Mouse (Mus musculus): ENCODE results near the gene Setmar. TPM values are rescaled to one million over a fixed set of nuclear protein-coding genes. Genes with fewer than 3 reads are reported as not detected.
"Not testable (repeated sequence)": the region's sequence is repeated elsewhere in the genome, so short reads cannot be mapped to it uniquely, and the experiment has no call there.

The Setmar gene
- 8.1 and 8.4 TPM in 2 replicates for polyA plus RNA-seq (2016; fragmentation: Nextera tagmentation; extraction: Ambion mirVana)

GRCm38 (mm10) chr6:108064918-108065526 is at the start of gene Setmar:
Gene Setmar, plus strand, starts transcription at chr6:108065045.
- H3K4me1 ChIP-seq = no peaks in the 10 kb centered on the region
- H3K9ac ChIP-seq = peak within 1 kb of the TSS; percentile 48; the same call in 1 of the 2 replicates
- H3K27ac ChIP-seq = peak within 1 kb of the TSS; percentile 90
- H3K4me2 ChIP-seq (replicated peaks) = peak within 1 kb of the TSS; percentile 57
- WGBS = under 1% methylated on average over 24 of the region's 24 CpGs
- peak; percentile 99 for ATAC-seq (ENCODE audit: insufficient number of reproducible peaks, insufficient read depth, low FRiP score, low TSS enrichment)
- no peaks in the 10 kb centered on the region for H3K9me3 ChIP-seq
- H3K4me3 ChIP-seq = peak within 1 kb of the TSS; percentile 62
- H3K36me3 ChIP-seq = no peaks in the 10 kb centered on the region
- H3K27me3 ChIP-seq = no peaks in the 10 kb centered on the region

GRCm38 (mm10) chr6:108021646-108022045 is 43.2 kb upstream of the Setmar start:
- Histone ChIP-seq H3K9ac (no peak overlapping the region), H3K36me3 (no peaks in the 10 kb centered on the region), H3K4me3 (no peak overlapping the region), H3K4me2 (replicated peaks) (no peak overlapping the region), H3K4me1 (no peaks in the 10 kb centered on the region), H3K27ac (no peak overlapping the region), H3K9me3 (no peaks in the 10 kb centered on the region), H3K27me3 (no peaks in the 10 kb centered on the region)
- 92% methylated on average over 5 of the region's 5 CpGs for WGBS
- no peak for ATAC-seq (ENCODE audit: insufficient number of reproducible peaks, insufficient read depth, low FRiP score, low TSS enrichment)

- not testable (repeated sequence) for ATAC-seq (ENCODE audit: insufficient number of reproducible peaks, insufficient read depth, low FRiP score, low TSS enrichment); H3K4me2 ChIP-seq (replicated peaks); H3K9me3 ChIP-seq; H3K4me1 ChIP-seq; H3K27me3 ChIP-seq; H3K9ac ChIP-seq; H3K27ac ChIP-seq; H3K4me3 ChIP-seq; H3K36me3 ChIP-seq
- 4% methylated on average over 2 of the region's 2 CpGs for WGBS
Observed at GRCm38 (mm10) chr6:108055041-108055440, 9.8 kb upstream of the Setmar start.

- no peak overlapping the region for H3K9ac ChIP-seq
- no peak overlapping the region for H3K4me2 ChIP-seq (replicated peaks)
- 74% methylated on average over 3 of the region's 3 CpGs for WGBS
- no peaks in the 10 kb centered on the region for H3K27me3 ChIP-seq
- no peak for ATAC-seq (ENCODE audit: insufficient number of reproducible peaks, insufficient read depth, low FRiP score, low TSS enrichment)
- H3K9me3 ChIP-seq = no peaks in the 10 kb centered on the region
- H3K27ac ChIP-seq = no peak overlapping the region
- H3K4me1 ChIP-seq = no peaks in the 10 kb centered on the region
- H3K36me3 ChIP-seq = no peaks in the 10 kb centered on the region
- H3K4me3 ChIP-seq = no peak overlapping the region
Observed at GRCm38 (mm10) chr6:108055946-108056345, 8.9 kb upstream of the Setmar start.

- H3K4me2 ChIP-seq (replicated peaks) = no peak overlapping the region
- 65% methylated on average over 4 of the region's 4 CpGs for WGBS
- no peak overlapping the region for H3K4me3 ChIP-seq
- no peaks in the 10 kb centered on the region for H3K9me3 ChIP-seq
- no peak overlapping the region for H3K27ac ChIP-seq
- H3K36me3 ChIP-seq = no peaks in the 10 kb centered on the region
- ATAC-seq (ENCODE audit: insufficient number of reproducible peaks, insufficient read depth, low FRiP score, low TSS enrichment) = no peak
- H3K4me1 ChIP-seq = no peaks in the 10 kb centered on the region
- H3K9ac ChIP-seq = no peak overlapping the region
- no peaks in the 10 kb centered on the region for H3K27me3 ChIP-seq
Observed at GRCm38 (mm10) chr6:108057353-108057752, 7.5 kb upstream of the Setmar start.

- Histone ChIP-seq H3K4me1 (no peaks in the 10 kb centered on the region), H3K4me3 (no peak overlapping the region), H3K27me3 (no peaks in the 10 kb centered on the region), H3K36me3 (no peaks in the 10 kb centered on the region), H3K9me3 (no peaks in the 10 kb centered on the region), H3K27ac (no peak overlapping the region), H3K4me2 (replicated peaks) (no peak overlapping the region), H3K9ac (no peak overlapping the region)
- 88% methylated on average over 5 of the region's 5 CpGs for WGBS
- ATAC-seq (ENCODE audit: insufficient number of reproducible peaks, insufficient read depth, low FRiP score, low TSS enrichment) = no peak
Observed at GRCm38 (mm10) chr6:108058066-108058465, 6.8 kb upstream of the Setmar start.

GRCm38 (mm10) chr6:108061121-108061520 is 3.7 kb upstream of the Setmar start:
- 74% methylated on average over 3 of the region's 3 CpGs for WGBS
- no peak for ATAC-seq (ENCODE audit: insufficient number of reproducible peaks, insufficient read depth, low FRiP score, low TSS enrichment)
- Histone ChIP-seq H3K27ac (no peak overlapping the region), H3K9me3 (no peaks in the 10 kb centered on the region), H3K4me1 (no peaks in the 10 kb centered on the region), H3K27me3 (no peaks in the 10 kb centered on the region), H3K36me3 (no peaks in the 10 kb centered on the region), H3K4me2 (replicated peaks) (no peak overlapping the region), H3K4me3 (no peak overlapping the region), H3K9ac (no peak overlapping the region)

- no peak for ATAC-seq (ENCODE audit: insufficient number of reproducible peaks, insufficient read depth, low FRiP score, low TSS enrichment)
- 15% methylated on average over 5 of the region's 6 CpGs for WGBS
- H3K27ac ChIP-seq = peak overlapping the region; percentile 70
Observed at GRCm38 (mm10) chr6:108065583-108065982, 738 bp downstream of the Setmar start.

GRCm38 (mm10) chr6:108070947-108071346 is 6.1 kb downstream of the Setmar start:
- H3K4me1 ChIP-seq = no peaks in the 10 kb centered on the region
- no peaks in the 10 kb centered on the region for H3K27me3 ChIP-seq
- H3K27ac ChIP-seq = no peak overlapping the region
- WGBS = 84% methylated on average over 7 of the region's 7 CpGs
- no peak for ATAC-seq (ENCODE audit: insufficient number of reproducible peaks, insufficient read depth, low FRiP score, low TSS enrichment)
- no peak overlapping the region for H3K4me2 ChIP-seq (replicated peaks)
- no peak overlapping the region for H3K4me3 ChIP-seq
- H3K36me3 ChIP-seq = 0 out of 2 replicates have a peak, but pooled peaks cover 9% of the 10 kb centered on the region
- no peaks in the 10 kb centered on the region for H3K9me3 ChIP-seq
- H3K9ac ChIP-seq = no peak overlapping the region

More at GRCm38 (mm10) chr6:108065583-108065982, 738 bp downstream of the Setmar start:
- Histone ChIP-seq H3K4me3 (peak overlapping the region; percentile 62), H3K36me3 (no peaks in the 10 kb centered on the region), H3K9me3 (no peaks in the 10 kb centered on the region), H3K4me1 (no peaks in the 10 kb centered on the region), H3K4me2 (replicated peaks) (peak overlapping the region; percentile 57), H3K27me3 (no peaks in the 10 kb centered on the region), H3K9ac (no peak overlapping the region)

GRCm38 (mm10) chr6:108073071-108073470 is 8.2 kb downstream of the Setmar start:
- no peaks in the 10 kb centered on the region for H3K27me3 ChIP-seq
- WGBS = 83% methylated on average over 5 of the region's 5 CpGs
- H3K4me3 ChIP-seq = no peak overlapping the region
- H3K4me2 ChIP-seq (replicated peaks) = no peak overlapping the region
- H3K36me3 ChIP-seq = 0 out of 2 replicates have a peak, but pooled peaks cover 15% of the 10 kb centered on the region
- no peak overlapping the region for H3K9ac ChIP-seq
- H3K4me1 ChIP-seq = no peaks in the 10 kb centered on the region
- no peak for ATAC-seq (ENCODE audit: insufficient number of reproducible peaks, insufficient read depth, low FRiP score, low TSS enrichment)
- H3K9me3 ChIP-seq = no peaks in the 10 kb centered on the region
- H3K27ac ChIP-seq = no peak overlapping the region

- 87% methylated on average over 2 of the region's 2 CpGs for WGBS
- ATAC-seq (ENCODE audit: insufficient number of reproducible peaks, insufficient read depth, low FRiP score, low TSS enrichment) = no peak
Observed at GRCm38 (mm10) chr6:108073931-108074330, 9.1 kb downstream of the Setmar start.

GRCm38 (mm10) chr6:108074624-108075023 is 9.8 kb downstream of the Setmar start:
- 89% methylated on average over 10 of the region's 10 CpGs for WGBS
- no peak overlapping the region for H3K9ac ChIP-seq
- no peak overlapping the region for H3K27ac ChIP-seq
- ATAC-seq (ENCODE audit: insufficient number of reproducible peaks, insufficient read depth, low FRiP score, low TSS enrichment) = no peak
- 0 out of 2 replicates have a peak, but pooled peaks cover 15% of the 10 kb centered on the region for H3K36me3 ChIP-seq
- no peaks in the 10 kb centered on the region for H3K9me3 ChIP-seq
- H3K27me3 ChIP-seq = no peaks in the 10 kb centered on the region
- no peaks in the 10 kb centered on the region for H3K4me1 ChIP-seq
- H3K4me2 ChIP-seq (replicated peaks) = no peak overlapping the region
- H3K4me3 ChIP-seq = no peak overlapping the region

More at GRCm38 (mm10) chr6:108073931-108074330, 9.1 kb downstream of the Setmar start:
- H3K4me1 ChIP-seq = no peaks in the 10 kb centered on the region
- no peak overlapping the region for H3K4me2 ChIP-seq (replicated peaks)
- H3K9ac ChIP-seq = no peak overlapping the region
- 0 out of 2 replicates have a peak, but pooled peaks cover 15% of the 10 kb centered on the region for H3K36me3 ChIP-seq
- H3K27me3 ChIP-seq = no peaks in the 10 kb centered on the region
- H3K4me3 ChIP-seq = no peak overlapping the region
- no peaks in the 10 kb centered on the region for H3K9me3 ChIP-seq
- H3K27ac ChIP-seq = no peak overlapping the region

Data from embryonic facial prominence, embryonic 12.5 days (tissue).